Mouse (Mus musculus): Measurements from ENCODE around the gene Ctsw.

Ctsw gene

GRCm38 (mm10) chr19:5463212-5463611 is 5.1 kb downstream of the Ctsw start:
- no peak for DNase-seq (ENCODE audit: low read depth, low spot score)

GRCm38 (mm10) chr19:5461411-5461810 is 6.9 kb downstream of the Ctsw start:
- DNase-seq (ENCODE audit: low read depth, low spot score) = no peak

GRCm38 (mm10) chr19:5460465-5460911 is 7.8 kb downstream of the Ctsw start, which contains the start of gene Fibp:
Fibp (plus strand) TSS chr19:5460615.
- peak; percentile 89 for DNase-seq (ENCODE audit: low read depth, low spot score)

GRCm38 (mm10) chr19:5459896-5460295 is 8.4 kb downstream of the Ctsw start:
- DNase-seq (ENCODE audit: low read depth, low spot score) = peak; percentile 45

- no peak for DNase-seq (ENCODE audit: low read depth, low spot score)
These were observed 9.3 kb downstream of the Ctsw start for GRCm38 (mm10) chr19:5459019-5459418.

- no peak for DNase-seq (ENCODE audit: low read depth, low spot score)
These were observed 10.4 kb downstream of the Ctsw start, which contains the start of gene Ccdc85b for GRCm38 (mm10) chr19:5457746-5458442. Ccdc85b (minus strand) TSS chr19:5457894.

GRCm38 (mm10) chr19:5456922-5457745 is 11.2 kb downstream of the Ctsw start:
- peak; percentile 94 for DNase-seq (ENCODE audit: low read depth, low spot score)

- DNase-seq (ENCODE audit: low read depth, low spot score) = no peak
These were observed 11.9 kb downstream of the Ctsw start for GRCm38 (mm10) chr19:5456241-5456921.

GRCm38 (mm10) chr19:5455568-5455967 is 12.7 kb downstream of the Ctsw start:
- DNase-seq (ENCODE audit: low read depth, low spot score) = no peak

- DNase-seq (ENCODE audit: low read depth, low spot score) = no peak
These were observed 13.3 kb downstream of the Ctsw start for GRCm38 (mm10) chr19:5455037-5455436.

GRCm38 (mm10) chr19:5451766-5452165 is 16.5 kb downstream of the Ctsw start:
- no peak for DNase-seq (ENCODE audit: low read depth, low spot score)

GRCm38 (mm10) chr19:5449673-5450072 is 18.6 kb downstream of the Ctsw start:
- DNase-seq (ENCODE audit: low read depth, low spot score) = no peak

GRCm38 (mm10) chr19:5448354-5449150 is 19.8 kb downstream of the Ctsw start:
- DNase-seq (ENCODE audit: low read depth, low spot score) = peak; percentile 53

- peak; percentile 92 for DNase-seq (ENCODE audit: low read depth, low spot score)
These were observed 20.6 kb downstream of the Ctsw start, which contains the start of gene Fosl1 for GRCm38 (mm10) chr19:5447515-5448353. Fosl1 (plus strand) TSS chr19:5447547.

- no peak for DNase-seq (ENCODE audit: low read depth, low spot score)
These were observed 22.6 kb downstream of the Ctsw start for GRCm38 (mm10) chr19:5445747-5446146.

GRCm38 (mm10) chr19:5444954-5445353 is 23.4 kb downstream of the Ctsw start:
- no peak for DNase-seq (ENCODE audit: low read depth, low spot score)

GRCm38 (mm10) chr19:5444371-5444908 is 23.9 kb downstream of the Ctsw start:
- no peak for DNase-seq (ENCODE audit: low read depth, low spot score)

GRCm38 (mm10) chr19:5433951-5434350 is 34.4 kb downstream of the Ctsw start:
- DNase-seq (ENCODE audit: low read depth, low spot score) = no peak

- DNase-seq (ENCODE audit: low read depth, low spot score) = peak; percentile 73
These were observed 35.1 kb downstream of the Ctsw start for GRCm38 (mm10) chr19:5432992-5433852.
